Mouse (Mus musculus) intestine, postnatal 0 days (tissue): ENCODE data around the gene Znrf4. TPM values are rescaled to one million over a fixed set of nuclear protein-coding genes. Genes with fewer than 3 reads are reported as not detected.

Experiments used
- ATAC-seq: fragments of 200-750 bp; cut with Nextera tagmentation; 2 replicates; pipeline ENCODE4 v1.8.0; 2017; ENCODE audit warnings: mild to moderate bottlenecking, moderate TSS enrichment, moderate library complexity
- H3K27ac ChIP-seq: fragments of 300-500 bp; sonication (generic); 2 replicates; pipeline ENCODE4 v1.5.1; 2014; ENCODE audit warnings: mild to moderate bottlenecking, low read depth, low read length, moderate library complexity
- H3K27me3 ChIP-seq: fragments of 300-500 bp; sonication (generic); replicated peaks from 2 replicates; pipeline ENCODE4 v1.6.1; 2014; ENCODE audit warnings: low read length, mixed read lengths; ENCODE audit not compliant: control insufficient read depth, insufficient read depth
- H3K36me3 ChIP-seq: fragments of 300-500 bp; sonication (generic); 2 replicates; pipeline ENCODE4 v1.6.1; 2014; ENCODE audit warnings: mild to moderate bottlenecking, moderate library complexity; ENCODE audit not compliant: control insufficient read depth, insufficient read depth
- H3K4me1 ChIP-seq: fragments of 300-500 bp; sonication (generic); replicated peaks from 2 replicates; pipeline ENCODE4 v1.6.1; 2014; ENCODE audit warnings: antibody characterized with exemption, low read length, mixed read lengths; ENCODE audit not compliant: control insufficient read depth, insufficient read depth
- H3K4me2 ChIP-seq: fragments of 300-500 bp; sonication (generic); replicated peaks from 2 replicates; pipeline ENCODE4 v1.6.1; 2014; ENCODE audit warnings: low read depth, mild to moderate bottlenecking, moderate library complexity
- H3K4me3 ChIP-seq: fragments of 300-500 bp; sonication (generic); 2 replicates; pipeline ENCODE4 v1.5.1; 2014; ENCODE audit warnings: low read depth, low read length
- H3K9ac ChIP-seq: fragments of 300-500 bp; sonication (generic); 2 replicates; pipeline ENCODE4 v1.6.1; 2014; ENCODE audit warnings: mild to moderate bottlenecking, low read depth, low read length
- H3K9me3 ChIP-seq: fragments of 300-500 bp; sonication (generic); 2 replicates; pipeline ENCODE4 v1.6.1; 2016; ENCODE audit warnings: mixed run types; ENCODE audit not compliant: control insufficient read depth
- CTCF ChIP-seq: sonication (generic); IDR thresholded peaks from 2 replicates; pipeline ENCODE4 v1.5.1; 2016; ENCODE audit warnings: low read depth, mild to moderate bottlenecking, control low read depth, antibody characterized with exemption, moderate library complexity
- WGBS: fragments of 180-500 bp; shearing (Covaris S2); extraction: QIAGEN DNeasy Blood & Tissue Kit; methylation state at CpG from one replicate; pipeline ENCODE4 v1.1.7; 2014; 5-methylcytosine and 5-hydroxymethylcytosine counted together
- polyA plus RNA-seq: library from polyadenylated mRNA; unstranded; fragments of >200 nt; fragmentation: Nextera tagmentation; extraction: Ambion mirVana; gene quantifications from 2 replicates; pipeline ENCODE4 v1.2.1, GENCODE M21; 2015

The Znrf4 gene
- polyA plus RNA-seq, 1 experiment from 2014 or later: not detected

DNA sequence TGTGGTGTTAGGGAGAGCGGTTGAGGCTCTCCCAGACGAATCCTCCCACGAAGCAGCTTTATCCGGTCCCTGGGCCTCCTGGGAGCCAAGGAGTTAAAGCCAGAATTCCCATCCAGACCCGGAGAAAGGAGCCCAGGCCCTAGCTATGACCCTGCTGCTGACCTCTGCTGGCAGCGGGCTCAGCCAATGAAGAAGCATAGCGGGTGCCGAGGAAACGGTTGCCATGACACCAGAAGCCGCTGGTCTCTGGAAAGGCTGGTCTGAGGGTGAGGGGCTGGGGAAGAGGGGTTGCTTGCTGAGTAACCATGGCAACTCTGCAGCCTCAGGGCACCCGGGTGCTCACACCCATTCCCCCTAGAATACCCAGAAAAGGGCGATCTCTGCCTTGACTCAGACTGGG lies 24.2 kb downstream of the Znrf4 start:
- Histone ChIP-seq H3K4me3 (no peak overlapping the region), H3K9me3 (0 out of 2 replicates have a peak, but pooled peaks cover 5% of the 10 kb centered on the region), H3K36me3 (no peaks in the 10 kb centered on the region), H3K9ac (no peak overlapping the region), H3K27me3 (no peaks in the 10 kb centered on the region), H3K27ac (no peak overlapping the region), H3K4me1 (no peaks in the 10 kb centered on the region), H3K4me2 (no peak overlapping the region)
- no peak for TF ChIP-seq CTCF
- WGBS: 20% methylated on average over 12 of the region's 12 CpGs
- ATAC-seq: no peak

DNA sequence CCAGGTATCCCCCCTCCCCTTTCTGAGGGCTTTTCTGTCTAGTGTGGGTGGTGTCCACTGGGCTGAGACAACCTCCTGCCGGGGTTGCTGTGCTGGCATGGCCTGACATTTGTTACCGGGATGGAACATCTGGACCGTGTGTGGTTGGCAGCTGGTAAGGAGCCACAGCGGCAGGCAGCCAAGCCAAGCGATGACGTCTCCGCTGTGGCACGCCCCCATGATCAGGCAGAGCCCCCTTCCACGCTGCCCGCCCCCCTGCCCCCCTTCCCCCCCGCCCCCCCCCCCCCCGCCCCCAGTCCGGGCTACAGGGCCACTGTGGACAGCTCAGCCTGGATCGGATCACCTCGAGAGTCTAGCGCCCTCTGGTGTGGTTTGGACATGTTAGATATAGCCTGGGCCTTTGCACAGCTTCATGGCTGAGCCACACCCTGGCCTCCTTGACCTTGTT lies 24.8 kb downstream of the Znrf4 start:
- H3K36me3 ChIP-seq: no peaks in the 10 kb centered on the region
- H3K27ac ChIP-seq: no peak overlapping the region
- WGBS: 23% methylated on average over 8 of the region's 16 CpGs
- ATAC-seq: peak; percentile 32; the same call in 1 of the 2 replicates
- H3K4me3 ChIP-seq: no peak overlapping the region
- peak; percentile 60 for TF ChIP-seq CTCF
- H3K4me2 ChIP-seq: no peak overlapping the region
- H3K27me3 ChIP-seq: no peaks in the 10 kb centered on the region
- H3K9ac ChIP-seq: no peak overlapping the region
- no peaks in the 10 kb centered on the region for H3K4me1 ChIP-seq
- no peaks in the 10 kb centered on the region for H3K9me3 ChIP-seq

DNA sequence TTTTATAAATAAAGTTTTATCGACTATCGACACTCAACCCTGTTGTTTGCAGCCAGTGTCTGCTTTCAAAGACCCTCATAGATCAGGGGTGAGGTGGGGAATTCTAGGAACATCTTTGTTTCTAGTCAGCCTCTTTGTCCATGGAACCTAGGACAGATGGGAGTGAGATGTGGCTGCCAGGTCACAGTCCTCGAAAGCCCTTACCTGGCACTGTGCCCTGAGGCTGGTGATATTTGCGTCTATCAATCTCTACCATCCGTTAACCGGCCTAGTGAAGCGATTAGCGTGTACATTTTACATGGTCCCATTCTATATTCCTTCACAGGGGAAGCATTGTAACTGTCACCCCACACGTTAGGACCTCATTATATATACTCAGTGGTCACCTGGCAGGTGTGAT lies 26.3 kb downstream of the Znrf4 start:
- Histone ChIP-seq H3K4me3 (no peak overlapping the region), H3K27ac (no peak overlapping the region), H3K4me2 (no peak overlapping the region), H3K9me3 (no peaks in the 10 kb centered on the region), H3K4me1 (no peaks in the 10 kb centered on the region), H3K36me3 (no peaks in the 10 kb centered on the region), H3K27me3 (no peaks in the 10 kb centered on the region), H3K9ac (no peak overlapping the region)
- WGBS: 93% methylated on average over 9 of the region's 9 CpGs
- ATAC-seq: no peak
- TF ChIP-seq CTCF: no peak

DNA sequence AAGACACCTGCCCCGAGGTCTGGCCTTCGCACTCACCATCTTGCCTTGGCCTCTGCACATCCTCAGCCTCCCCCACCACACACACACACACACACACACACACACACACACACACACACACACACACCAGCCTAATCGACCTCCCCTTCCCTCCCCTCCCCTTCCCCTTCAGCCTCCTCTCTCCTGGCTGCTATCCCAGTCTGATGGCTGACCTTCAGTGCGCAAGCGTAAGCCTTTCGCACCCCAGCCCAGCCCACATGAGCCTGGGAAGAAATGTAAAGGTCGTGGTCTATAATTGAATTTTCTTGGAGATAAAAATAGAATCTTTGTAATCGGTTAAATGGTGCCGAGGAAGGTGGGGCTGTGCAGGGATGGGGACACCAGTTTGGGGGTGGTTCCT lies 27.1 kb downstream of the Znrf4 start:
- Histone ChIP-seq H3K36me3 (no peaks in the 10 kb centered on the region), H3K4me1 (no peaks in the 10 kb centered on the region), H3K9ac (no peak overlapping the region), H3K27me3 (no peaks in the 10 kb centered on the region), H3K4me2 (no peak overlapping the region), H3K9me3 (no peaks in the 10 kb centered on the region), H3K27ac (no peak overlapping the region), H3K4me3 (no peak overlapping the region)
- no peak for ATAC-seq
- WGBS: 65% methylated on average over 9 of the region's 9 CpGs
- TF ChIP-seq CTCF: no peak

DNA sequence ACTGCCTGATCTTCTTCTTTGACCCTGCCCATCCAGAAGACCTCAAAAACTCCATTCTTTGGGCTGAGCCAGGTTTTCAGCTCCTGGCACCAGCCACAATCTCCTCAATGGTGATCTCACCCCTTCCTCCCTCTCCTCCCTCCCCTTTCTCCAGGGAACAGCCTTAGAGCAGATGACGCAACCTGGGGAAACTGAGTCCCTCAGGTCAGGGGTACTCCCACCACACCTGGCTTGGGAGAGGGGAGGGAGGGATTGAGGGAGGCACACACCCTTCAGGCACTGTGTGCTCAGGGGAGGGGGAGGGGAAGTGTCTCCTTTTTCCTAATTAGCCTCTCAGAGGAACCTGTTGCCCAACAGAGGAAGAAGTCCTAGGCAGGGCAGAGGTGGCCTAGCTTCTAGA lies 29.6 kb downstream of the Znrf4 start:
- H3K4me2 ChIP-seq: no peak overlapping the region
- no peak for ATAC-seq
- H3K9ac ChIP-seq: no peak overlapping the region
- H3K27me3 ChIP-seq: peaks cover 1% of the 10 kb centered on the region; the same call in 1 of the 2 replicates
- 81% methylated on average over 1 of the region's 1 CpGs for WGBS
- H3K4me1 ChIP-seq: no peaks in the 10 kb centered on the region
- TF ChIP-seq CTCF: no peak
- no peaks in the 10 kb centered on the region for H3K36me3 ChIP-seq
- no peak overlapping the region for H3K4me3 ChIP-seq
- no peaks in the 10 kb centered on the region for H3K9me3 ChIP-seq
- H3K27ac ChIP-seq: no peak overlapping the region

DNA sequence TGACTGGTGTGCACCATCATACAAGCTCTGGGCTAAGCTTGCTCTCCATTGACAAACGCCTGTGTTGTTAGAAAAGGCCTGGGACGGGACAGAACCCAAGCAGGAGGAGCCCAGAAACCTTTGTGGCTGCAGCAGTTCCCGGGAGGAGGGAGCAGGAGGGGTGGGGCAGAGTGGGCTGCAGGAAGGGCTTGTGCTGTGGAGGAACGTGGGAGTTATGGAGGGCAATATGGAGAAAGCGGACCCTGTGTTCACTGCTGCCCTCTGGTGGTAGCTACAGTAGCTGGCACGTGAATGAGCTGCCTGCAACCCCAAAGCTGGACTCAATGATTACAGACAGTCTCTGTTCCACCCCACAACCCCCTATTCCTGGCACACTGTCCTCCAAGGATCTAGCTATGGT lies 32.9 kb downstream of the Znrf4 start:
- Histone ChIP-seq H3K9me3 (no peaks in the 10 kb centered on the region), H3K4me2 (no peak overlapping the region), H3K9ac (no peak overlapping the region), H3K36me3 (no peaks in the 10 kb centered on the region), H3K27me3 (peaks cover 27% of the 10 kb centered on the region), H3K4me3 (no peak overlapping the region), H3K4me1 (0 out of 2 replicates have a peak, but pooled peaks cover 7% of the 10 kb centered on the region), H3K27ac (no peak overlapping the region)
- peak; percentile 95 for TF ChIP-seq CTCF
- ATAC-seq: no peak
- WGBS: 15% methylated on average over 6 of the region's 6 CpGs

DNA sequence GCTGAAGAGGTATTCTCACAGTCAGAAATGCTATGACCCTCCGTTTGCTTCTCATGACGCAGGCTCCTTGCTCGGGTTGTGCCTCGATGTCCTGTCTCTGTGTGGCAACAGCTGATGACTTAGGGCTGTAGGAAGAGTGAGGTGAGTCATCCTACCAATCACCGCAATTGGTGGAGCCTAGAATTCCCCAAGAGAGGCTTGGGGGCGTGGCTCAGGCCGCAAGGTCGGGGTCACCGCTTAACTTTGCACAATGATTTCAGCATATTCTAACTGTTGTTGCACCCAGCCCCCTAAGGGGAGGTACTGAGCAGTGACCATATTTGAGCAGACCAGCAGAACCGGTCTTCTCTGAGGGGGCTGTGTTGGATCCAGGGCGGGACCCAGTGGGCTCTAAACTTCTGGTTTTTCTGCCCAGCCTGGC lies 34.0 kb downstream of the Znrf4 start:
- WGBS: 53% methylated on average over 11 of the region's 11 CpGs

More for the DNA sequence above, 34.0 kb downstream of the Znrf4 start:
- no peak overlapping the region for H3K4me3 ChIP-seq
- no peak for ATAC-seq
- no peaks in the 10 kb centered on the region for H3K36me3 ChIP-seq
- TF ChIP-seq CTCF: no peak
- H3K9me3 ChIP-seq: no peaks in the 10 kb centered on the region
- H3K4me2 ChIP-seq: no peak overlapping the region
- no peak overlapping the region for H3K9ac ChIP-seq
- peaks cover 38% of the 10 kb centered on the region for H3K27me3 ChIP-seq
- H3K4me1 ChIP-seq: 0 out of 2 replicates have a peak, but pooled peaks cover 7% of the 10 kb centered on the region
- H3K27ac ChIP-seq: no peak overlapping the region
